8 mouse cellular contexts compared by ENCODE assay signal in genomic region chr10:93933980-93934379, GRCm38 (mm10). TPM values are rescaled to one million over a fixed set of nuclear protein-coding genes. Genes with fewer than 3 reads are reported as not detected.
DNase-seq lines count a peak whose midpoint lies in the region; ATAC-seq and TF ChIP-seq lines count a peak whose summit lies in the region.

No protein-coding gene starts in this region.

- no peak overlapping the region for H3K9ac ChIP-seq in heart, embryonic 12.5 days
- H3K9ac ChIP-seq in forebrain, embryonic 16.5 days (replicated peaks; ENCODE audit: low read depth, low read length), result no peak overlapping the region
- H3K9ac ChIP-seq in lung, postnatal 0 days (replicated peaks; ENCODE audit: low read depth), result no peak overlapping the region

- no peaks in the 10 kb centered on the region for H3K9me3 ChIP-seq in heart, embryonic 12.5 days (replicated peaks)
- no peaks in the 10 kb centered on the region for H3K9me3 ChIP-seq in forebrain, embryonic 16.5 days (ENCODE audit: control insufficient read depth, low read length)
- H3K9me3 ChIP-seq in lung, postnatal 0 days (ENCODE audit: low read length), result no peaks in the 10 kb centered on the region

- no peak for TF ChIP-seq CTCF in lung, postnatal 0 days (IDR thresholded peaks at IDR 0.05)

- DNase-seq in heart, postnatal 25 days (ENCODE audit: low spot score), result no peak
- DNase-seq in right cerebral cortex, postnatal 4 days, result peak; percentile 13
- no peak for DNase-seq in right cerebral cortex, postnatal 36 days (ENCODE audit: low spot score in 2 of 2)
- DNase-seq in lung, postnatal 0 days (ENCODE audit: low spot score), result peak; percentile 83
- no peak for DNase-seq in yolk sac, embryonic 10.5 days (ENCODE audit: low spot score)
- no peak for DNase-seq in left cerebral cortex, adult 18-20 months (ENCODE audit: low spot score in 2 of 2)

- H3K4me2 ChIP-seq in heart, embryonic 12.5 days, result no peak overlapping the region
- peak overlapping the region; percentile 16; the same call in 1 of the 2 replicates for H3K4me2 ChIP-seq in forebrain, embryonic 16.5 days (ENCODE audit: low read length)
- no peak overlapping the region for H3K4me2 ChIP-seq in lung, postnatal 0 days (replicated peaks; ENCODE audit: low read depth, low read length)

- 0 out of 2 replicates have a peak overlapping the region, but pooled peaks have one; percentile 35 for H3K27ac ChIP-seq in heart, embryonic 12.5 days (ENCODE audit: poor library complexity, severe bottlenecking)
- H3K27ac ChIP-seq in forebrain, embryonic 16.5 days (ENCODE audit: low read length), result no peak overlapping the region
- no peak overlapping the region for H3K27ac ChIP-seq in lung, postnatal 0 days (ENCODE audit: low read length)

- peaks cover 18% of the 10 kb centered on the region for H3K4me1 ChIP-seq in heart, embryonic 12.5 days (replicated peaks)
- H3K4me1 ChIP-seq in forebrain, embryonic 16.5 days (replicated peaks; ENCODE audit: control insufficient read depth, insufficient read depth, low read length), result peaks cover 9% of the 10 kb centered on the region
- no peaks in the 10 kb centered on the region for H3K4me1 ChIP-seq in lung, postnatal 0 days (ENCODE audit: insufficient read depth, low read depth, low read length)

- TF ChIP-seq EP300 in lung, postnatal 0 days (IDR thresholded peaks at IDR 0.05), result no peak

- H3K36me3 ChIP-seq in heart, embryonic 12.5 days, result no peaks in the 10 kb centered on the region
- H3K36me3 ChIP-seq in forebrain, embryonic 16.5 days (ENCODE audit: control insufficient read depth, insufficient read depth), result no peaks in the 10 kb centered on the region
- H3K36me3 ChIP-seq in lung, postnatal 0 days (ENCODE audit: insufficient read depth, low read length), result no peaks in the 10 kb centered on the region

- ATAC-seq in heart, embryonic 12.5 days (ENCODE audit: insufficient number of reproducible peaks, low FRiP score), result peak; percentile 51; the same call in 1 of the 2 replicates
- peak; percentile 84 for ATAC-seq in forebrain, embryonic 16.5 days
- ATAC-seq in lung, postnatal 0 days, result peak; percentile 88

- 30% methylated on average over 9 of the region's 9 CpGs for WGBS in heart, embryonic 12.5 days
- WGBS in forebrain, embryonic 16.5 days, result 23% methylated on average over 9 of the region's 9 CpGs
- WGBS in lung, postnatal 0 days, result 19% methylated on average over 9 of the region's 9 CpGs

- H3K4me3 ChIP-seq in heart, embryonic 12.5 days, result no peak overlapping the region
- no peak overlapping the region for H3K4me3 ChIP-seq in forebrain, embryonic 16.5 days (replicated peaks; ENCODE audit: low read length)
- no peak overlapping the region for H3K4me3 ChIP-seq in lung, postnatal 0 days (ENCODE audit: low read depth, low read length)

- intact Hi-C loops in heart, postnatal 25 days (cut with DNase I), result no loop called here

- no peaks in the 10 kb centered on the region for H3K27me3 ChIP-seq in heart, embryonic 12.5 days (replicated peaks)
- no peaks in the 10 kb centered on the region for H3K27me3 ChIP-seq in forebrain, embryonic 16.5 days (replicated peaks; ENCODE audit: control insufficient read depth, insufficient read depth, low read length)
- H3K27me3 ChIP-seq in lung, postnatal 0 days (replicated peaks; ENCODE audit: insufficient read depth, low read length), result no peaks in the 10 kb centered on the region

RNA-seq across cellular contexts. Expression of gene Metap2, which starts 37.1 kb away (rescaled TPM):
- polyA plus RNA-seq in heart, embryonic 12.5 days (2016; fragmentation: Nextera tagmentation; extraction: Ambion mirVana), result 182 and 186 TPM in 2 replicates
- total RNA-seq in heart, postnatal 25 days (2021), result 100 to 1,000 TPM; 111 to 131 TPM
- 147 and 156 TPM in 2 replicates for polyA plus RNA-seq in forebrain, embryonic 16.5 days (2015; fragmentation: Nextera tagmentation; extraction: Ambion mirVana)
- 135 and 137 TPM in 2 replicates for polyA plus RNA-seq in lung, postnatal 0 days (2015; fragmentation: Nextera tagmentation; extraction: Ambion mirVana)
- 100 to 1,000 TPM; 103 to 113 TPM for total RNA-seq in left cerebral cortex, adult 18-20 months (2021)

Comparison
In these comparisons a context has a peak if more than half of its experiments do, and no peak if none do; other contexts are left out.
1. DNase-seq: peak in right cerebral cortex, postnatal 4 days (single experiment) and lung, postnatal 0 days (single experiment); none in heart, postnatal 25 days (single experiment), right cerebral cortex, postnatal 36 days (0 of 2), yolk sac, embryonic 10.5 days (single experiment) and left cerebral cortex, adult 18-20 months (0 of 2).
2. Peak in every context shown above with its lines, with median percentiles within 50 percentile points of each other: ATAC-seq.